Mouse (Mus musculus): ENCODE data around the gene Nudcd2. TPM values are rescaled to one million over a fixed set of nuclear protein-coding genes. Genes with fewer than 3 reads are reported as not detected.

The Nudcd2 gene
- total and polyA plus RNA-seq, 2 experiments = 17.7 to 34.9 TPM

GRCm38 (mm10) chr11:40732997-40733338 is 499 bp upstream of the Nudcd2 start:
- H3K4me1 ChIP-seq (ENCODE audit: control insufficient read depth, insufficient read depth, low read length) = peaks cover 3% of the 10 kb centered on the region
- H3K36me3 ChIP-seq (ENCODE audit: control insufficient read depth, insufficient read depth, low read length) = peaks cover 14% of the 10 kb centered on the region
- no peak overlapping the region for H3K9ac ChIP-seq (ENCODE audit: low read depth, low read length)
- under 1% methylated on average over 14 of the region's 14 CpGs for WGBS
- no peak for DNase-seq (ENCODE audit: extremely low read depth, low read depth, low spot score)
- TF ChIP-seq POLR2A (IDR thresholded peaks at IDR 0.05; ENCODE audit: extremely low read depth, insufficient read depth, low read length) (no peak), CTCF (IDR thresholded peaks at IDR 0.05; ENCODE audit: low read depth, low read length) (no peak)
- H3K4me3 ChIP-seq (ENCODE audit: insufficient read depth, low read depth, low read length) = no peak overlapping the region
- H3K27me3 ChIP-seq (ENCODE audit: control insufficient read depth, insufficient read depth, low read length) = no peaks in the 10 kb centered on the region
- H3K79me2 ChIP-seq (ENCODE audit: control insufficient read depth, insufficient read depth, low read length) = peaks cover 5% of the 10 kb centered on the region; the same call in 1 of the 2 replicates
- no peak overlapping the region for H3K27ac ChIP-seq (replicated peaks; ENCODE audit: insufficient read depth, low read depth, low read length)

- peak overlapping the region; percentile 91 for H3K9ac ChIP-seq (ENCODE audit: low read depth, low read length)
- H3K4me3 ChIP-seq (ENCODE audit: insufficient read depth, low read depth, low read length) = peak overlapping the region; percentile 83
- no peak for TF ChIP-seq CTCF (IDR thresholded peaks at IDR 0.05; ENCODE audit: low read depth, low read length)
- no peak for TF ChIP-seq POLR2A (IDR thresholded peaks at IDR 0.05; ENCODE audit: extremely low read depth, insufficient read depth, low read length)
- WGBS = 1% methylated on average over 11 of the region's 11 CpGs
- peak; percentile 28 for DNase-seq (ENCODE audit: extremely low read depth, low read depth, low spot score)
- peaks cover 3% of the 10 kb centered on the region for H3K4me1 ChIP-seq (ENCODE audit: control insufficient read depth, insufficient read depth, low read length)
- no peaks in the 10 kb centered on the region for H3K27me3 ChIP-seq (ENCODE audit: control insufficient read depth, insufficient read depth, low read length)
- peaks cover 5% of the 10 kb centered on the region; the same call in 1 of the 2 replicates for H3K79me2 ChIP-seq (ENCODE audit: control insufficient read depth, insufficient read depth, low read length)
- H3K27ac ChIP-seq (replicated peaks; ENCODE audit: insufficient read depth, low read depth, low read length) = peak overlapping the region; percentile 73; the same call in 1 of the 2 replicates
- peaks cover 20% of the 10 kb centered on the region for H3K36me3 ChIP-seq (ENCODE audit: control insufficient read depth, insufficient read depth, low read length)
These were observed 835 bp downstream of the Nudcd2 start for GRCm38 (mm10) chr11:40734251-40734752.

GRCm38 (mm10) chr11:40737369-40737768 is 3.9 kb downstream of the Nudcd2 start:
- H3K4me1 ChIP-seq (ENCODE audit: control insufficient read depth, insufficient read depth, low read length) = peaks cover 3% of the 10 kb centered on the region
- peaks cover 24% of the 10 kb centered on the region for H3K36me3 ChIP-seq (ENCODE audit: control insufficient read depth, insufficient read depth, low read length)
- no peak overlapping the region for H3K4me3 ChIP-seq (ENCODE audit: insufficient read depth, low read depth, low read length)
- H3K27ac ChIP-seq (replicated peaks; ENCODE audit: insufficient read depth, low read depth, low read length) = no peak overlapping the region
- TF ChIP-seq CTCF (IDR thresholded peaks at IDR 0.05; ENCODE audit: low read depth, low read length) = no peak
- no peak for TF ChIP-seq POLR2A (IDR thresholded peaks at IDR 0.05; ENCODE audit: extremely low read depth, insufficient read depth, low read length)
- H3K79me2 ChIP-seq (ENCODE audit: control insufficient read depth, insufficient read depth, low read length) = peaks cover 5% of the 10 kb centered on the region; the same call in 1 of the 2 replicates
- H3K27me3 ChIP-seq (ENCODE audit: control insufficient read depth, insufficient read depth, low read length) = no peaks in the 10 kb centered on the region
- no peak for DNase-seq (ENCODE audit: extremely low read depth, low read depth, low spot score)
- 94% methylated on average over 3 of the region's 3 CpGs for WGBS
- H3K9ac ChIP-seq (ENCODE audit: low read depth, low read length) = no peak overlapping the region

GRCm38 (mm10) chr11:40741605-40742262 is 8.3 kb downstream of the Nudcd2 start:
- 92% methylated on average over 12 of the region's 12 CpGs for WGBS
- H3K4me1 ChIP-seq (ENCODE audit: control insufficient read depth, insufficient read depth, low read length) = no peaks in the 10 kb centered on the region; the same call in none of the 2 replicates
- no peak overlapping the region for H3K27ac ChIP-seq (replicated peaks; ENCODE audit: insufficient read depth, low read depth, low read length)

GRCm38 (mm10) chr11:40744348-40744747 is 10.9 kb downstream of the Nudcd2 start:
- no peak overlapping the region for H3K27ac ChIP-seq (replicated peaks; ENCODE audit: insufficient read depth, low read depth, low read length)
- H3K4me1 ChIP-seq (ENCODE audit: control insufficient read depth, insufficient read depth, low read length) = no peaks in the 10 kb centered on the region; the same call in none of the 2 replicates
- no peak overlapping the region for H3K4me3 ChIP-seq (ENCODE audit: insufficient read depth, low read depth, low read length)
- no peak for TF ChIP-seq CTCF (IDR thresholded peaks at IDR 0.05; ENCODE audit: low read depth, low read length)
- TF ChIP-seq POLR2A (IDR thresholded peaks at IDR 0.05; ENCODE audit: extremely low read depth, insufficient read depth, low read length) = no peak
- H3K36me3 ChIP-seq (ENCODE audit: control insufficient read depth, insufficient read depth, low read length) = peaks cover 5% of the 10 kb centered on the region
- no peaks in the 10 kb centered on the region for H3K27me3 ChIP-seq (ENCODE audit: control insufficient read depth, insufficient read depth, low read length)
- 88% methylated on average over 3 of the region's 3 CpGs for WGBS
- H3K79me2 ChIP-seq (ENCODE audit: control insufficient read depth, insufficient read depth, low read length) = no peaks in the 10 kb centered on the region
- no peak for DNase-seq (ENCODE audit: extremely low read depth, low read depth, low spot score)
- H3K9ac ChIP-seq (ENCODE audit: low read depth, low read length) = no peak overlapping the region

More at GRCm38 (mm10) chr11:40741605-40742262, 8.3 kb downstream of the Nudcd2 start:
- no peak overlapping the region for H3K9ac ChIP-seq (ENCODE audit: low read depth, low read length)
- no peaks in the 10 kb centered on the region for H3K79me2 ChIP-seq (ENCODE audit: control insufficient read depth, insufficient read depth, low read length)
- peaks cover 20% of the 10 kb centered on the region for H3K36me3 ChIP-seq (ENCODE audit: control insufficient read depth, insufficient read depth, low read length)
- DNase-seq (ENCODE audit: extremely low read depth, low read depth, low spot score) = peak; percentile 30
- no peak overlapping the region for H3K4me3 ChIP-seq (ENCODE audit: insufficient read depth, low read depth, low read length)
- TF ChIP-seq CTCF (IDR thresholded peaks at IDR 0.05; ENCODE audit: low read depth, low read length) (no peak), POLR2A (IDR thresholded peaks at IDR 0.05; ENCODE audit: extremely low read depth, insufficient read depth, low read length) (no peak)
- no peaks in the 10 kb centered on the region for H3K27me3 ChIP-seq (ENCODE audit: control insufficient read depth, insufficient read depth, low read length)

GRCm38 (mm10) chr11:40746361-40746760 is 12.9 kb downstream of the Nudcd2 start:
- DNase-seq (ENCODE audit: extremely low read depth, low read depth, low spot score) = no peak
- WGBS = 92% methylated on average over 12 of the region's 12 CpGs
- TF ChIP-seq CTCF (IDR thresholded peaks at IDR 0.05; ENCODE audit: low read depth, low read length) = no peak
- no peak for TF ChIP-seq POLR2A (IDR thresholded peaks at IDR 0.05; ENCODE audit: extremely low read depth, insufficient read depth, low read length)

More at GRCm38 (mm10) chr11:40746361-40746760, 12.9 kb downstream of the Nudcd2 start:
- Histone ChIP-seq H3K27me3 (ENCODE audit: control insufficient read depth, insufficient read depth, low read length) (no peaks in the 10 kb centered on the region), H3K9ac (ENCODE audit: low read depth, low read length) (no peak overlapping the region), H3K4me1 (ENCODE audit: control insufficient read depth, insufficient read depth, low read length) (no peaks in the 10 kb centered on the region), H3K36me3 (ENCODE audit: control insufficient read depth, insufficient read depth, low read length) (peaks cover 11% of the 10 kb centered on the region), H3K4me3 (ENCODE audit: insufficient read depth, low read depth, low read length) (no peak overlapping the region), H3K27ac (replicated peaks; ENCODE audit: insufficient read depth, low read depth, low read length) (no peak overlapping the region), H3K79me2 (ENCODE audit: control insufficient read depth, insufficient read depth, low read length) (no peaks in the 10 kb centered on the region)
